Mouse (Mus musculus): Measurements from ENCODE around the gene Tnrc6c. TPM values are rescaled to one million over a fixed set of nuclear protein-coding genes. Genes with fewer than 3 reads are reported as not detected.
A peak's percentile ranks its signal among the peaks of the same experiment; 100 is the strongest.

Tnrc6c gene
- polyA plus RNA-seq, 1 experiment from 2014 or later = 35.4 TPM

GRCm38 (mm10) chr11:117642181-117642580 is 11.9 kb upstream of the Tnrc6c start:
- H3K9ac ChIP-seq = no peak overlapping the region
- no peak overlapping the region for H3K4me3 ChIP-seq
- H3K36me3 ChIP-seq (replicated peaks) = no peaks in the 10 kb centered on the region
- WGBS = 81% methylated on average over 2 of the region's 2 CpGs
- no peaks in the 10 kb centered on the region for H3K9me3 ChIP-seq
- H3K27me3 ChIP-seq (replicated peaks) = no peaks in the 10 kb centered on the region
- H3K27ac ChIP-seq = no peak overlapping the region
- no peak for ATAC-seq (replicated peaks)
- no peak overlapping the region for H3K4me2 ChIP-seq
- H3K4me1 ChIP-seq = peaks cover 9% of the 10 kb centered on the region

- no peaks in the 10 kb centered on the region for H3K9me3 ChIP-seq
- H3K27ac ChIP-seq = no peak overlapping the region
- WGBS = 50% methylated on average over 10 of the region's 10 CpGs
- no peak overlapping the region for H3K4me3 ChIP-seq
- H3K4me1 ChIP-seq = peaks cover 8% of the 10 kb centered on the region
- H3K36me3 ChIP-seq (replicated peaks) = no peaks in the 10 kb centered on the region
- H3K9ac ChIP-seq = no peak overlapping the region
- H3K27me3 ChIP-seq (replicated peaks) = no peaks in the 10 kb centered on the region
- H3K4me2 ChIP-seq = no peak overlapping the region
- ATAC-seq (replicated peaks) = no peak
Observed at GRCm38 (mm10) chr11:117643240-117643639, 10.8 kb upstream of the Tnrc6c start.

- Histone ChIP-seq H3K27ac (no peak overlapping the region), H3K27me3 (replicated peaks) (no peaks in the 10 kb centered on the region), H3K36me3 (replicated peaks) (no peaks in the 10 kb centered on the region), H3K9me3 (no peaks in the 10 kb centered on the region), H3K4me1 (no peaks in the 10 kb centered on the region), H3K4me3 (no peak overlapping the region), H3K4me2 (no peak overlapping the region), H3K9ac (no peak overlapping the region)
- ATAC-seq (replicated peaks) = no peak
- WGBS = 58% methylated on average over 4 of the region's 4 CpGs
Observed at GRCm38 (mm10) chr11:117646786-117647185, 7.3 kb upstream of the Tnrc6c start.

- Histone ChIP-seq H3K9ac (no peak overlapping the region), H3K27me3 (replicated peaks) (no peaks in the 10 kb centered on the region), H3K36me3 (replicated peaks) (no peaks in the 10 kb centered on the region), H3K9me3 (no peaks in the 10 kb centered on the region), H3K27ac (no peak overlapping the region), H3K4me3 (no peak overlapping the region), H3K4me2 (no peak overlapping the region), H3K4me1 (peaks cover 6% of the 10 kb centered on the region)
- WGBS = 78% methylated on average over 6 of the region's 6 CpGs
- ATAC-seq (replicated peaks) = no peak
Observed at GRCm38 (mm10) chr11:117648005-117648404, 6.1 kb upstream of the Tnrc6c start.

GRCm38 (mm10) chr11:117650721-117651644 is 3.1 kb upstream of the Tnrc6c start:
- WGBS = 74% methylated on average over 13 of the region's 13 CpGs
- no peak for ATAC-seq (replicated peaks)

GRCm38 (mm10) chr11:117652907-117653306 is 1.2 kb upstream of the Tnrc6c start:
- WGBS = 56% methylated on average over 3 of the region's 3 CpGs

More at GRCm38 (mm10) chr11:117650721-117651644, 3.1 kb upstream of the Tnrc6c start:
- Histone ChIP-seq H3K9me3 (no peaks in the 10 kb centered on the region), H3K4me3 (no peak overlapping the region), H3K4me2 (no peak overlapping the region), H3K27me3 (replicated peaks) (no peaks in the 10 kb centered on the region), H3K9ac (no peak overlapping the region), H3K4me1 (peaks cover 13% of the 10 kb centered on the region), H3K36me3 (replicated peaks) (no peaks in the 10 kb centered on the region), H3K27ac (no peak overlapping the region)

GRCm38 (mm10) chr11:117654380-117654924 is 363 bp downstream of the Tnrc6c start:
- no peaks in the 10 kb centered on the region for H3K36me3 ChIP-seq (replicated peaks)
- H3K27me3 ChIP-seq (replicated peaks) = no peaks in the 10 kb centered on the region
- under 1% methylated on average over 53 of the region's 71 CpGs for WGBS
- H3K9ac ChIP-seq = peak overlapping the region; percentile 96
- H3K4me3 ChIP-seq = peak overlapping the region; percentile 93
- ATAC-seq (replicated peaks) = peak; percentile 96
- peaks cover 44% of the 10 kb centered on the region for H3K4me1 ChIP-seq
- H3K27ac ChIP-seq = peak overlapping the region; percentile 99
- peak overlapping the region; percentile 86 for H3K4me2 ChIP-seq
- no peaks in the 10 kb centered on the region for H3K9me3 ChIP-seq

More at GRCm38 (mm10) chr11:117652907-117653306, 1.2 kb upstream of the Tnrc6c start:
- Histone ChIP-seq H3K4me2 (peak overlapping the region; percentile 86), H3K9ac (peak overlapping the region; percentile 77; the same call in 1 of the 2 replicates), H3K9me3 (no peaks in the 10 kb centered on the region), H3K36me3 (replicated peaks) (no peaks in the 10 kb centered on the region), H3K4me1 (peaks cover 30% of the 10 kb centered on the region), H3K27ac (peak overlapping the region; percentile 99), H3K27me3 (replicated peaks) (no peaks in the 10 kb centered on the region), H3K4me3 (peak overlapping the region; percentile 93)
- no peak for ATAC-seq (replicated peaks)

GRCm38 (mm10) chr11:117654934-117655291 is 824 bp downstream of the Tnrc6c start:
- Histone ChIP-seq H3K9ac (peak overlapping the region; percentile 96), H3K36me3 (replicated peaks) (no peaks in the 10 kb centered on the region), H3K27ac (peak overlapping the region; percentile 99), H3K4me1 (peaks cover 48% of the 10 kb centered on the region), H3K4me2 (peak overlapping the region; percentile 82), H3K27me3 (replicated peaks) (no peaks in the 10 kb centered on the region), H3K4me3 (peak overlapping the region; percentile 93), H3K9me3 (no peaks in the 10 kb centered on the region)
- WGBS = 1% methylated on average over 40 of the region's 66 CpGs
- peak; percentile 48 for ATAC-seq (replicated peaks)

GRCm38 (mm10) chr11:117655292-117656076 is 1.4 kb downstream of the Tnrc6c start:
- H3K27me3 ChIP-seq (replicated peaks) = no peaks in the 10 kb centered on the region
- no peaks in the 10 kb centered on the region for H3K9me3 ChIP-seq
- ATAC-seq (replicated peaks) = no peak
- peak overlapping the region; percentile 96 for H3K9ac ChIP-seq
- H3K4me1 ChIP-seq = peaks cover 54% of the 10 kb centered on the region
- peak overlapping the region; percentile 82 for H3K4me2 ChIP-seq
- no peaks in the 10 kb centered on the region for H3K36me3 ChIP-seq (replicated peaks)
- peak overlapping the region; percentile 99 for H3K27ac ChIP-seq
- WGBS = under 1% methylated on average over 72 of the region's 80 CpGs
- H3K4me3 ChIP-seq = peak overlapping the region; percentile 93

GRCm38 (mm10) chr11:117656077-117656401 is 1.9 kb downstream of the Tnrc6c start:
- Histone ChIP-seq H3K27ac (peak overlapping the region; percentile 99), H3K27me3 (replicated peaks) (no peaks in the 10 kb centered on the region), H3K9me3 (no peaks in the 10 kb centered on the region), H3K4me1 (peaks cover 56% of the 10 kb centered on the region), H3K4me2 (peak overlapping the region; percentile 82), H3K4me3 (peak overlapping the region; percentile 93), H3K9ac (peak overlapping the region; percentile 96), H3K36me3 (replicated peaks) (no peaks in the 10 kb centered on the region)
- 3% methylated on average over 10 of the region's 10 CpGs for WGBS
- no peak for ATAC-seq (replicated peaks)

GRCm38 (mm10) chr11:117658974-117659373 is 4.9 kb downstream of the Tnrc6c start:
- no peak for ATAC-seq (replicated peaks)
- peak overlapping the region; percentile 7; the same call in 1 of the 2 replicates for H3K4me3 ChIP-seq
- peak overlapping the region; percentile 24 for H3K4me2 ChIP-seq
- H3K27ac ChIP-seq = 0 out of 2 replicates have a peak overlapping the region, but pooled peaks have one; percentile 1
- peaks cover 53% of the 10 kb centered on the region for H3K4me1 ChIP-seq
- WGBS = 27% methylated on average over 4 of the region's 4 CpGs
- no peaks in the 10 kb centered on the region for H3K27me3 ChIP-seq (replicated peaks)
- no peaks in the 10 kb centered on the region for H3K9me3 ChIP-seq
- no peak overlapping the region for H3K9ac ChIP-seq
- no peaks in the 10 kb centered on the region for H3K36me3 ChIP-seq (replicated peaks)

Data from midbrain, embryonic 15.5 days (tissue).